Mouse (Mus musculus): ENCODE data around the gene Kmo. TPM values are rescaled to one million over a fixed set of nuclear protein-coding genes. Genes with fewer than 3 reads are reported as not detected.

Kmo gene
- polyA plus RNA-seq (2012; rRNA removed) = 11.1 and 11.8 TPM in 2 replicates

- TF ChIP-seq CTCF (IDR thresholded peaks at IDR 0.05; ENCODE audit: extremely low read depth, insufficient read depth, insufficient read length, insufficient replicate concordance) = no peak
- no peak for TF ChIP-seq POLR2A (IDR thresholded peaks at IDR 0.05; ENCODE audit: low read depth, low read length)
- H3K4me1 ChIP-seq (ENCODE audit: control insufficient read depth, insufficient read depth, insufficient read length) = no peaks in the 10 kb centered on the region; the same call in 1 of the 2 replicates
- peaks cover 20% of the 10 kb centered on the region for H3K36me3 ChIP-seq (ENCODE audit: control insufficient read depth, insufficient read depth, low read length)
- no peak within 1 kb of the TSS for H3K4me3 ChIP-seq (ENCODE audit: extremely low read depth, insufficient read depth, insufficient read length)
- 88% methylated on average over 13 of the region's 13 CpGs for WGBS
- H3K27ac ChIP-seq (ENCODE audit: insufficient read depth, low read length) = no peak within 1 kb of the TSS
- DNase-seq (ENCODE audit: low read depth in 1 of 2, low spot score in 2 of 2) = no peak
- no peaks in the 10 kb centered on the region for H3K27me3 ChIP-seq (ENCODE audit: control insufficient read depth, insufficient read depth, low read length)
Observed at GRCm38 (mm10) chr1:175619814-175620431, at the start of gene Kmo. Kmo (plus strand) TSS chr1:175620381.

- Histone ChIP-seq H3K4me3 (ENCODE audit: extremely low read depth, insufficient read depth, insufficient read length) (no peak overlapping the region), H3K36me3 (ENCODE audit: control insufficient read depth, insufficient read depth, low read length) (no peaks in the 10 kb centered on the region), H3K27me3 (ENCODE audit: control insufficient read depth, insufficient read depth, low read length) (no peaks in the 10 kb centered on the region; the same call in 1 of the 2 replicates), H3K27ac (ENCODE audit: insufficient read depth, low read length) (no peak overlapping the region), H3K4me1 (ENCODE audit: control insufficient read depth, insufficient read depth, insufficient read length) (no peaks in the 10 kb centered on the region)
- WGBS = 90% methylated on average over 2 of the region's 2 CpGs
- DNase-seq (ENCODE audit: low read depth in 1 of 2, low spot score in 2 of 2) = no peak
- TF ChIP-seq CTCF (IDR thresholded peaks at IDR 0.05; ENCODE audit: extremely low read depth, insufficient read depth, insufficient read length, insufficient replicate concordance) (no peak), POLR2A (IDR thresholded peaks at IDR 0.05; ENCODE audit: low read depth, low read length) (no peak)
Observed at GRCm38 (mm10) chr1:175574129-175574528, 46.1 kb upstream of the Kmo start.

- WGBS = 87% methylated on average over 2 of the region's 2 CpGs
- DNase-seq (ENCODE audit: low read depth in 1 of 2, low spot score in 2 of 2) = no peak
- TF ChIP-seq POLR2A (IDR thresholded peaks at IDR 0.05; ENCODE audit: low read depth, low read length) = no peak
- no peak for TF ChIP-seq CTCF (IDR thresholded peaks at IDR 0.05; ENCODE audit: extremely low read depth, insufficient read depth, insufficient read length, insufficient replicate concordance)
Observed at GRCm38 (mm10) chr1:175578425-175579096, 41.6 kb upstream of the Kmo start.

GRCm38 (mm10) chr1:175579598-175580235 lies 40.5 kb upstream of the Kmo start:
- H3K36me3 ChIP-seq (ENCODE audit: control insufficient read depth, insufficient read depth, low read length) = no peaks in the 10 kb centered on the region
- no peaks in the 10 kb centered on the region for H3K27me3 ChIP-seq (ENCODE audit: control insufficient read depth, insufficient read depth, low read length)
- no peak overlapping the region for H3K27ac ChIP-seq (ENCODE audit: insufficient read depth, low read length)
- no peak for DNase-seq (ENCODE audit: low read depth in 1 of 2, low spot score in 2 of 2)
- no peak for TF ChIP-seq POLR2A (IDR thresholded peaks at IDR 0.05; ENCODE audit: low read depth, low read length)
- TF ChIP-seq CTCF (IDR thresholded peaks at IDR 0.05; ENCODE audit: extremely low read depth, insufficient read depth, insufficient read length, insufficient replicate concordance) = no peak
- 87% methylated on average over 9 of the region's 9 CpGs for WGBS
- no peaks in the 10 kb centered on the region for H3K4me1 ChIP-seq (ENCODE audit: control insufficient read depth, insufficient read depth, insufficient read length)
- H3K4me3 ChIP-seq (ENCODE audit: extremely low read depth, insufficient read depth, insufficient read length) = no peak overlapping the region

More at GRCm38 (mm10) chr1:175578425-175579096, 41.6 kb upstream of the Kmo start:
- no peaks in the 10 kb centered on the region for H3K36me3 ChIP-seq (ENCODE audit: control insufficient read depth, insufficient read depth, low read length)
- no peaks in the 10 kb centered on the region for H3K27me3 ChIP-seq (ENCODE audit: control insufficient read depth, insufficient read depth, low read length)
- no peak overlapping the region for H3K27ac ChIP-seq (ENCODE audit: insufficient read depth, low read length)
- H3K4me3 ChIP-seq (ENCODE audit: extremely low read depth, insufficient read depth, insufficient read length) = no peak overlapping the region
- no peaks in the 10 kb centered on the region for H3K4me1 ChIP-seq (ENCODE audit: control insufficient read depth, insufficient read depth, insufficient read length)

- Histone ChIP-seq H3K4me1 (ENCODE audit: control insufficient read depth, insufficient read depth, insufficient read length) (no peaks in the 10 kb centered on the region), H3K27ac (ENCODE audit: insufficient read depth, low read length) (no peak overlapping the region), H3K4me3 (ENCODE audit: extremely low read depth, insufficient read depth, insufficient read length) (no peak overlapping the region), H3K36me3 (ENCODE audit: control insufficient read depth, insufficient read depth, low read length) (no peaks in the 10 kb centered on the region), H3K27me3 (ENCODE audit: control insufficient read depth, insufficient read depth, low read length) (no peaks in the 10 kb centered on the region)
- DNase-seq (ENCODE audit: low read depth in 1 of 2, low spot score in 2 of 2) = no peak
- WGBS = 87% methylated on average over 7 of the region's 7 CpGs
- no peak for TF ChIP-seq CTCF (IDR thresholded peaks at IDR 0.05; ENCODE audit: extremely low read depth, insufficient read depth, insufficient read length, insufficient replicate concordance)
- no peak for TF ChIP-seq POLR2A (IDR thresholded peaks at IDR 0.05; ENCODE audit: low read depth, low read length)
Observed at GRCm38 (mm10) chr1:175580346-175580745, 39.8 kb upstream of the Kmo start.

- no peaks in the 10 kb centered on the region for H3K27me3 ChIP-seq (ENCODE audit: control insufficient read depth, insufficient read depth, low read length)
- H3K27ac ChIP-seq (ENCODE audit: insufficient read depth, low read length) = no peak overlapping the region
- H3K4me1 ChIP-seq (ENCODE audit: control insufficient read depth, insufficient read depth, insufficient read length) = no peaks in the 10 kb centered on the region
- TF ChIP-seq POLR2A (IDR thresholded peaks at IDR 0.05; ENCODE audit: low read depth, low read length) (no peak), CTCF (IDR thresholded peaks at IDR 0.05; ENCODE audit: extremely low read depth, insufficient read depth, insufficient read length, insufficient replicate concordance) (no peak)
- no peak overlapping the region for H3K4me3 ChIP-seq (ENCODE audit: extremely low read depth, insufficient read depth, insufficient read length)
- no peaks in the 10 kb centered on the region for H3K36me3 ChIP-seq (ENCODE audit: control insufficient read depth, insufficient read depth, low read length)
- DNase-seq (ENCODE audit: low read depth in 1 of 2, low spot score in 2 of 2) = no peak
- 89% methylated on average over 4 of the region's 4 CpGs for WGBS
Observed at GRCm38 (mm10) chr1:175582799-175583198, 37.4 kb upstream of the Kmo start.

Data from spleen, adult 2 months (tissue).